Mouse (Mus musculus) cerebellum, adult 2 months (tissue): ENCODE results near the gene Slc9a3r2.

ENCODE experiments used
- CTCF ChIP-seq: fragments of 200-500 bp; IDR thresholded peaks from 2 replicates; pipeline ENCODE4 v1.5.1; 2011; ENCODE audit warnings: low read depth, mild to moderate bottlenecking, control low read depth, low read length, moderate library complexity, borderline replicate concordance; ENCODE audit not compliant: insufficient read depth
- POLR2A ChIP-seq: fragments of 200-500 bp; IDR thresholded peaks from 2 replicates; pipeline ENCODE4 v1.6.1; 2011; ENCODE audit warnings: low read length, control low read depth, borderline replicate concordance; ENCODE audit not compliant: insufficient read depth

DNA sequence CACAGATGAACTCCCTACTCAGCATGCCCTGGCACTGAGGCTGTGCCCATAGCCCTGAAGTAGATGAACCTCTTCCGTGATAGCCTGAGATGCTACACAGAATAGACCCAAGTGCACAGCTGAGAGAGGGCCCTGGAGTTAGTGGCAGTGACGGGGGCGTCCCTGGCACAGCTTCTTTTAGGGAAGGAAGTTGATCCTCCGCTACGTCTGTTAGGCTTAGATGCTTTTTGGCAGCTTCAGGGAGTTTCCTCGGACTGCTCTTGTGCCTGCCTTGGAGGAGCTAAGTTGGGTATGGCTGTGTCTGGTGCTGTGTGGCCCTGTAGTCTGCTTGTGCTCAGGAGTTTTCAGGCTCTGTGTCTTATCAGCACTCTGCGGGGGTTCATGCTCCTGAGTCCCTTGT is 24.1 kb upstream of the Slc9a3r2 start:
- no peak for TF ChIP-seq CTCF
- no peak for TF ChIP-seq POLR2A
